Mouse (Mus musculus): ENCODE results near the gene Timm23. TPM values are rescaled to one million over a fixed set of nuclear protein-coding genes. Genes with fewer than 3 reads are reported as not detected.
"Not testable (repeated sequence)": the region's sequence is repeated elsewhere in the genome, so short reads cannot be mapped to it uniquely, and the experiment has no call there.

Timm23 gene
- total RNA-seq, 1 experiment from 2014 or later = 260 TPM

DNA sequence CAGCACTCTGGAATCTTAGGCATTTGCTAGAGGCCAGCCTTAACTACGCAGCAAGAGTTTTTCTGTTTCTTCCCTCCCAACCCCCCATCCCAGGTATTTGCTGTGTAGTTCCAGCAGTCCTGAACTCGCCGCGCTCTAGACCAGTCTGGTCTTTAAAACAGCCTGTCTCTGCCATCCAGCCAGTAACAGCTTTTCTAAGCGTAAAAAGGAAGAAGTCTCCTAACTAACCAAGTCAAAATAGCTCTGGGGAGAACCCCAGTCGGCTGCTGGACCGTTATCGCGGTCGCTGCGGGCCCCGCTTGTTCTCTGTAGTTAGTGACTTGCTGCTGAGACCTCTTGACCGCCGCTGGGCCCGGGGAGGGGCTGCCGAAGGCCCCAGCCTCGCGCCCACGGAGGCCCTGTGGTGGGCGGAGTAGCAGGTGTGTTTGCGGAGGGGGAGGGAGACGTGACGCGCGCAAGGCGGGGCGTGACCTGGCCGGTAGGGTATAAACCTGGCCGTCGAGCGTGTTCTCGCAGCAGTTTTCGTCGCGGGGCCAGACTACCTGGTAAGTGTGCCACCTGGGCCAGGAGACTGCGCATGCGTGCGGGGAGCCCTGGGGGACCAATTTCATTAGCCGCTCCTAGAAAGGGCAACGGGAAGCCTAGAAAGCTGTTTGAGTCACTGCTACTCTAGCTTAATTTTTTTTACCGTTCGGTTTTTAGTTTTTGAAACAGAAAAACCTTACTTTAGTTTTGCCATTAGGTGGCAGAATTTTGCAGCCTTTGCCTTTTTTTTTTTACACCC, 36.2 kb downstream of the Timm23 start:
- peak; percentile 87 for DNase-seq

DNA sequence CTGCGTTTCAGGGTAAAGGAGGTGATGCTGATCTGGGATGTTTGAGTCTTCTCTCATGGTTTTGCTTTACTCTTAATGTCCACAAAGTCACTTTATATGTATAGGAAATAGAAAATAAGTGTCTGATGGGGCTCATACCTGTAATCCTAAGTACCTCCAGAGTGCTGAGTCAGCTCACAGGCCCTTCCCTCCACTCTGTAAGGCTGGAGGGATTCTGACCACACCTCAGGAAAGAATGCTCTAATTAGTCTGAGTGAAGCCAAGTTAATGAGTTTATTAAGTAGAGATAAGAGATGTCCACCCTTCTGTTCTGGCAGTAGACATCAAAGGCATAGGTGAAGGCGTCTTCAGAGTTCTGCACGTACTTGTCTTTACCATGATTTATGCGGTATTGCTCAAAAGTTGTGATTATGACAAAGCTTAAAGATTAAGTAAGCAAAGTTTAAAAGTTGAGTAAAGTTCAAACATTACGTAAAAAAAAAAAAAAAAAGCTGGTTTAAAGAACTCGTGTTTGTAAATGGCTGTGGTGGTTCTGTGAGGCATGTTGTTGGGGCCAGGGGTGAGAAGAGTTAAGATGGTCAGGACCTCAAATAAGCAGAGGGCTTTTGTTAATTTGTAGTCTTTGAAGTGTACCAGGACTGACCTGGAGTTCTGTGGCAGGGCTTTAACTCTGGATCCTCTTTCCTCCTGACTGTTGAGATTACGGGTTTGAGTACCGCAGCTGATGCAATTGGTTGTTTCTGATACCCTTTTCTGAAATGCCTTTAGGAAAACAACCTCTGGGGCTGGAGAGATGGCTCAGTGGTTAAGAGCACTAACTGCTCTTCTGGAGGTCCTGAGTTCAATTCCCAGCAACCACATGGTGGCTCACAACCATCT, 37.3 kb downstream of the Timm23 start:
- no peak for DNase-seq

DNA sequence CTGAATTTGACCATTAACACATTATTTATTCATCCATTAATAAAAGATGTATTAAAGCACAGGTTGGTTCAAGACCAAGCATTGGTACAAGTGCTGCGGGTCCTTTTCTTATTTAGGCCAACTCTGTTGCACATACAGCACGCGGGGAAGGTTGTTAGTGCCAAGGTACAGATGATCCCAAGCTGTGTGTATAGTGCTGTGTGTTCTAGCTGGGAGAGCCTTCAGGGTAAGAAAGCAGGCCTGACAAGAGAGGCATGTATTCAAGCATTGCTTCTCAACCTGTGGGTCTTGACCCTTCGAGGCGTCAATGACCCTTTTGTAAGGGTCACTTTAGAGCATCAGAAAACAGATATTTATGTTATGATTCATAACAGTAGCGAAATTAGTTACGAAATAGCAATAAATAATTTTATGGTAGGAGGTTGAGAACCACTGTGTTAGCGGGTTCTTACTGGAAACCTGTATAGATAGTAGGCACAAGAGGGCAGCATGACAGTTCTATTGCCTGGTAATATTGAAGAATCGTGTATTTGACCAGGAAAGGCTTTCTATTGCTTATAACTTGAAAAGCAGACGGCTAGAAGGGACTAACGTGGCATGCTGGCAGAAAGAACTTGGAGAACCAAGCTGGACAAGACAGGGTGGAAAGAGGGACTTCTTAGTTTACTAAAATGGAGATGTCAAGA, 38.4 kb downstream of the Timm23 start:
- no peak for DNase-seq

DNA sequence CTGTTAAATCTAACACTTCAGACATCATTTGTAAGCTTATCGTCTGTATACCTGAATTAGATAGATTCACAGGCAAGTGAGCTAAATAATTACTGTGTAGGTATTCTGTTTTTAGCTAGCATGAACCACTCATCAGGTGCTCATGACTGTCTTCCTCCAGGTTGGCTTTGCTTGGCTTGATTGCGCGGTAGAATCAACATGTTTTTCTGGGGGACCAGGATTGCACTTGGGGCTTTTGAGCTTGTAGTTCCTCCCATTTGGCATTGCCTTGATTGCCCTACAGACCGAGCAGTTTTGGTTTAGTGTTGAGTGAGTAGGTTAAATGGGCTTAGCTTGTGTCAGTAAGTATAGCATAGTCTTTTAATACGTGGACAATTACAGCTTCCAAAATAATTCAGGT, 39.5 kb downstream of the Timm23 start:
- no peak for DNase-seq

DNA sequence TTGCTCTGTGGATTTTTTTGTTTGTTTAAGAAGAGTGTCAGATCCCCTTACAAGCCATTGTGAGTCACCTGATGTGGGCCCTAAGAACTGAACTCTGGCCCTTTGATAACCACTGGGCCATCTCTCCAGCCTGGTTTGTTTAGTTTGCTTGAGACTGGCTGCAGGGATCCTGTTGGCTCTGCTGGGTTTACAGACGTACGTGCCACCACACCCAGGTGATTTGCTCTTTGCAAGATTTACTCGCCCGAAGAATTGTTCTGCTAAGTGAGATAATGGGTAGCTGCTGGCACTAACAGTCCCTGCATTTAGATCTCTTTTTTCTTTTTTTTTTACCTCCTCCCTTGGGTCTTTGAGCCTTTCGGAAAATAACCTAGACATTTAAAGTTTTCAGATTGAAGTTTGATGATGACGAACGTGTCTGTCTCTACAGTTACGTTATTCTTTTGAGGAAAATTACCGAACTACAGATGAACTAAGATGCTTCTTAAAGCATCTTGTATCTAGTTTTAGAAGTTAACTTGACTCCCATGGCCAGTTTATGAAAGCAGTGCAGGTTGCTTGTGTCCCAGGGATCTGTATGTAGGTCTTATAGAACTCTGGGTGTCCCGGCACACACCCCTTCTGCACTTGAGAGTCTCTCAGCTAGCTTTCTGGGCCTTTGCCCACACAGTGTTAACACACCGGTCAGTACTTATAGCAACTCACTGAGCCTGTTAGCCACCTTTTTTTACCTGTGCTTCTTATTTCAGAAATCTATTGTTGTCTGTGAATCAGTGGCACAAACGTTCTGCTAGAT, 40.4 kb downstream of the Timm23 start:
- DNase-seq = no peak

DNA sequence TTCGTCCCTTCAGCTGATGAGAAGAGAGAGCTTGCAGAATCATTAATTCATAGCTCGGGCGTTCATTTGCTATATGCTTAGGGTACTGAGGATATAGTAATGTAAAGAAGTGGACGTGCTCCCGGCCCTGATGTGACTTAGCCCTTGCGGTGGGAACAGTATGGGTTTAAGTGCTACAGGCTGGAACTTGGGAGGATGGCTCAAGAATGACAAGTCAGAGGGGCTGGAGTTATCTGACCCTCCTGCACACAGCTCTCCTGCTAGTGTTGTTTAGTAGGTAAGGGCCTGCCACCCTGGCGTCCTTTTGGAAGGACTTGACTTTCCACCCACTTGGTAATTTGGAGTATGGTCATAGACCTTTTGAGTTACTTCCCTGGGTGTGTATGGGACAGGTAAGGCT, 41.1 kb downstream of the Timm23 start:
- DNase-seq = no peak

DNA sequence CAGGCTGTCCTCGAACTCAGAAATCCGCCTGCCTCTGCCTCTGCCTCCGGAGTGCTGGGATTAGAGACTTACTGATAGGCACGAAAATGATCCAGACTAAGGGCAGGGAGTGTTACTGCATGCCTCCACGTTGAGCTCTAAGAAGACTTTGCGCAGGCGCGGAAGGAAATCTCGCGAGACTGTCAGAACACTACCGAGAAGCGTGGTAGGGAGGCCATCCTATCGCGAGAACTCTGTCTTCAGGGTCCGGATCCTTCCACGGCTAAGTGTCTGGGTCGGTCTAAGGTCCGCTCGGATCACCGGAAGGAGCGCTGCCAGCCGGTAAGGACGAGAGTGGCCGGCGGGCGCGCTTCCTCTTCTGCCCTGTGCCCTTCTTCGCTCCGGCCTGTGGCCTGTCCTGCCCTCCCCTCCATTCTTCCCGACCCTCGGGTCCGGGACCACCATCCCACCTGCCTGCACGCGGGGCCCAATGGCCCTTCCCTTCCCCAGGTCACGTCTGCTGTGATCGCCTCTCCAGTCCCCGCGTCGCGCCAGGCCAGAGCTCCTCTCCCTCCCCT, 41.9 kb downstream of the Timm23 start, which contains the start of gene Ncoa4:
Gene Ncoa4 (plus strand): TSS at position 176 of the 557 bp plus-strand sequence.
- DNase-seq = peak; percentile 99

DNA sequence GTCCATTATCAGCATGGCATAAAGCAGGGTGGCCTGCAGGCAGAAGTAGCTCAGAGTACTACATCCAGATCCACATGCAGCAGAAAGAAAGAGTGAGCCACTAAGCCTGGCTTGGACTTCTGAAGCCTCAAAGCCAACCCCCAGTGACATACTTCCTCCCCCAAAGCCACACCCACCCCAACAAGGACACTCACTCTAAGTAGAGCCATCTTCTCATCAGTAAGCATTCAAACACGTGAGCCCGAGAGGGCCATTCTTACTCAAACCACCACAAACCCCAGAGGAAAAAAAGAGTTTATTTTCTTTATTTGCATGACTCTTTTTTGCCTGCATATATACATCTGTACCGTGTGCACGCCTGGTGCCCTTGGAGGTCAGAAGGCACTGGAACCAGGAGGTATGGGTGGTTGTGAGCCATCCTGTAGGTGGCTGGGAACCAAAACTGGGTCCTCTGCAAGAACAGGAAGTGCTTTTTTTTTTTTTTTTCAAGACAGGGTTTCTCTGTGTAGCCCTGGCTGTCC, 42.5 kb downstream of the Timm23 start:
- DNase-seq = peak; percentile 51

DNA sequence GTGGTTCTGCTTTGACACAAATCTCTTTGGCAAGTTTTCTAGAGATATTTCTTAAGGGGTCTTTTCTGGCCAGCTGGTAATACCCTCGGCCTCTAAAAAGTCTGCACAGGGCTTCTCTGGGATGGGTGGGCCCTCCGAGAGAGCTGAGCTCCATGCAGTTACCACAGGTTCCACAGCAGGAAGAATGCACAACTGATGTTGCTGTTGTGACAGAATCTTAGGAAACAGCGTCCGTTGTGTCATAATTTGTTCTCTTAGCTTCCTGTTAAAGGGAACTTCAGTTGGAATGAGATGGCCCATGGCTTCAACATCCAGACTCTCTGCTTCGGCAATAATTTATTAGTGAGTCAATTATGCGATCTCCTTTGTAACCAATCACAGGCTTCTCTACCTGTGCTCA, 46.9 kb downstream of the Timm23 start:
- DNase-seq = no peak

DNA sequence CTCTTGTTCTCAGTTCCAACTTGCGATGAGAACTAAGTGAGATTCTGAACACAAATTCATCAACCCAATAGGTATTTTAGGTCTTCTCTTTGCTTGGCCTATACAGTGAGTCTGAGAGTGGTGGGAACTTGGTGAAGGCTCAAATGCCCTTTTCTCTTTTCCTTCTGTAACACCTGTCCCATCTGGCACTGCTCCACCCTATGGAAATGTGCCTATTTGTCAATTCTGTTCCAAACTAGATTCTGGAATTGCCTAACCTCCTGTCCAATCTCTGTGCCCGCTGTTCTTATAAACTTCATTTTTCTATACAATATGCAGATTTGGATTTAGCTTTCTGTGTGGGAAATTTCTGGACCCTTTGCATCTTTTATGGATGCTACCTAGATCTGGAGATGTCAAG, 48.5 kb downstream of the Timm23 start:
- peak; percentile 53 for DNase-seq

DNA sequence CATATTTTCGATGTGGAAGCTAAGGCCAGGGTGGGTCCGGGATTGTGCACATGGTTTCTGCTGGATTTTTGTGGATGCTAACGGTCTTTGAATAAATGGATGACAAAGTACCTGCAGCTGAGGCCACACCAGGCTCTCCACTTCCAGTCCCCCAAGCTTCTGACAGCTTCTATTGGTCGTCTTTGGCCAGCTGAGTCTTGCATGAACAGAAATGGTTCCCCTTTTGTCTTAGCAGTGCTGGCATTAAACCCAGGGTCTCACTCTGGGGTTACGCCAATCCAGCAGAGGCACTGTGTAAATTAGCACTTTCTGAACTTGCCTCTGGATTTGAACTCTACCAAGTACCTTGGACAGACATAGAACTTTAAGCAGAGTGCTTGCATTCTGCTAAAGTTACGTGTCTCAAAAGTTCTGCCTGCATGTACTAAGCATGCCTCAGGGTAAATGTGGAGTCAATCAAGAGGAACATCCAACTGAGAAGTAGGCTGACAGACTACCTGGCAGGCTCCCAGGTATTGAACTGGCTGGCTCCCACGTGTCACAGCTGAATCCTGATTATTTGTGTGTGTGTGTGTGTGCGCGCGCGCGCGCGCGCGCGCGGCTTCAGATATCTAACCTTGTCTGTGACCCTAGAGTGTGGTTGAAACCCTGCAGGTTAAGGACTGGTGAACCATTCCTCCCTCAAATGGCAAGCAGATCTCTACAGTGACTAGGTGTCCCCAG, 49.3 kb downstream of the Timm23 start:
- no peak for DNase-seq

DNA sequence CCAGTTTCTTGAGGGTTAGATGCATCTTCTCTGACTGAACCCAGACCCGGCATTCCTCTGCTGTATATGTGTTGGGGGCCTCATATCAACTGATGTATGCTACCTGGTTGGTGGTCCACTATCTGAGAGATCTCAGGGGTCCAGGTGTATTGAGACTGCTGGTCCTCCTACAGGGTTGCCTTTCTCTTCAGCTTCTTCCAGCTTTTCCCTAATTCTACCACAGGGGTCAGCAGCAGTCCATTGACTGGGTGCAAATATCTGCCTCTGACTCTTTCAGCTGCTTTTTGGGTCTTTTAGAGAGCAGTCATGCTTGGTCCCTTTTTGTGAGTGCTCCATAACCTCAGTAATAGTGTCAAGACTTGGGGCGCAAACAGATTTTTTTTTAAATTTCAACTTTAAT, 50.8 kb downstream of the Timm23 start:
- no peak for DNase-seq

DNA sequence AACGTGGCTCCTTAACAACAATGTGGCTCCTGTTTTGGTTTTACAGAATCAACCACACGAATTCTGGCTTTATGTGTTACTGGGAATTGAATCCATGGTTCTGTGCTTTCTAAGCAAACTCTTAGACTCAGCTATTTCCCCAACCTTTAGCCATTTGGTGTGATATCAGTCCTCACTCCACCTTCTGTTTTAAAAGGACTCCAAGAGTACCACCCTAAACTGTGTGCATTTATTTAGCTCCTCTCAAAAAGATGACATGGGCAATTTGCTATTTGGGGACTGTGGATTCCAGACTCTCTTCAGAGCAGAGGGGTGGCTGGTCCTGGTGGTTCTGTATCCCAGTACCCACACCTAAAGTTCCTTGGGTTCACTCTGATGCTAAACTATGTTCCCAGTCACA, 55.1 kb downstream of the Timm23 start:
- DNase-seq = no peak

DNA sequence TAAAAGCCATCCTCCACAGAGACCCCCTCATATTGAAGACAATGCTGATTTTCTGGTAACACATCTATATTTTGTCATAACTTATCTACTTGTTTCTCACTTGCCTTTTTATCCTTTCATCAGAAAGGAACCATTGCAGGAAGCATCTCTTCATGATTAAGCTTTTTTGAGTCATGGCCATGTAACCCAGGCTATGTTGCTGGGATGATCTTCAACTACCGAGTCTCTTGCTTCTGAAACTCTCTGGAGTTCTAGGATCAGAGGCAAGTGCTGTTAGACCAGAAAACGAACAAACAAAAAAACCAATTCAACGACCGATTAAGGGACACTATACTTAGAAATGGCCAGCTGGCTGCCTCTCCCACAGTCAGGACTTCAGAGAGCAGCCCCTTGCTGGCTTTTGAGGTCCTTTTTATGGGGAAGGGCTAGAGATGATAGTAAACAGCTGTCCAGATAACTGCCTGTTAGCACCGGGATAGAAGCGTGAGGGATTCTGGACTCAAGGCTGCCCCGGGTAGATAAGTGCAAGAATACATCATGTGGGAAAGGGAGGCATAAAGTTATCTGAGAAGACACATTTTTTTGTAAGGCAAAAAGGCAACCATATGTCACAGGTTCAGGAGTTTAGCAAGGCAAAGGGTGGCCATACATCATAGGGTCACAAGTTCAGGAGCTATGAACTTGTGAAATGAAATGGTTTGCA, 55.7 kb downstream of the Timm23 start:
- no peak for DNase-seq

DNA sequence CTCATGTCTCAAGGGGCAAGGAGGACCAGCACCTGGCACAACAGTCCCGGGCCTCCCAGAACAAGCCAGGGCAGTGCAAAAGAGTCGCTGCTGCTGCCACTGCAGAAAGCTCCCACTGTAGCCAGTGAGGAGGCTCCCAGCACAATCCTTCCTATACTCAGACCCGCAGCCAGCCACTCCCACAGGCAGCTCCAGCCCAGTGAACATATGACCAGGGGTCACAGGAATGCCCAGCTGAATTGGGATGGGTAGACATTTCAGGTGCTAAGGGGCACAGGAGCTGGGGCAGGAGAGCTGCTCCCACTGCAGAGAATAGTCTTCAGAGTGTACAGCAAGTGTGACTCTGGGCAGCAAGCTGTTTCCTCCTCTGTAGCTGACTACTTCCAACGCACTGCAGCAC, 56.3 kb downstream of the Timm23 start:
- no peak for DNase-seq

DNA sequence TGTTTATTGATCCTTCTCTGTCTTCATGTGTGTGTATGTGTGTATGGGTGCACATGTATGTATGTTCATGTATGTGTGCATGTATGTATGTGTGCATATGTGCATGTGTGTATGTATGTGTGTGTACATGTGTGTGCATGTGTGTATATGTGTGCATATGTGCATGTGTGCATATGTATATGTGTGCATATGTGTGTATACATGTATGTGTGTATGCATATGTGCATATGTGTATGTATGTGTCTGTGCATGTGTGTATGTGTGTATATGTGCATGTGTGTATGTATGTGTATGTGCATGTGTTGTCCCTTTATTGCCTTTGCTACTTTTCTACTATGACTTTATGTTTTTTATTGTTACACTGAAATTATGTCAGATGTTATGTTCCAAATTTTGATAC, 57.0 kb downstream of the Timm23 start:
- no peak for DNase-seq

DNA sequence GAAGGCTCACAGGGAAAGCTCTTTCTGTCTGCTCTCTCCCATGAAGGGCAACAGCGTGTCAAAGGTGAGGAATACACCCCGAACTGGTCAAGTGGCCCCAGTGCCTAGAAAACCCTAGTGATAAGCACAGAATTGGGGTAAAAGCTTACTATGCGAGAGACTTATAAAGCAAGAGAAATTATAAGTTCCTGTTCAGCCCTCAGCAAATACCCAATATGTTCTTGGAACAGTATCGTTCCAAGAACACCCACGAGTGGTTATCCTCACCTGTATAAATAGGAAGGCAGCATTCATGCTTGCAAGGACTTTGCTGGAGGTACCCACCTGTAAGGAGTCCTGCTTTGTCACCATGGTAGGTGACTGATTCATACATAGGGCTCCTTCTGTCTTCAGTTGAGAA, 60.0 kb downstream of the Timm23 start, which contains the start of gene Msmb:
Gene Msmb (plus strand): TSS at position 301 of the 400 bp plus-strand sequence.
- no peak for DNase-seq

DNA sequence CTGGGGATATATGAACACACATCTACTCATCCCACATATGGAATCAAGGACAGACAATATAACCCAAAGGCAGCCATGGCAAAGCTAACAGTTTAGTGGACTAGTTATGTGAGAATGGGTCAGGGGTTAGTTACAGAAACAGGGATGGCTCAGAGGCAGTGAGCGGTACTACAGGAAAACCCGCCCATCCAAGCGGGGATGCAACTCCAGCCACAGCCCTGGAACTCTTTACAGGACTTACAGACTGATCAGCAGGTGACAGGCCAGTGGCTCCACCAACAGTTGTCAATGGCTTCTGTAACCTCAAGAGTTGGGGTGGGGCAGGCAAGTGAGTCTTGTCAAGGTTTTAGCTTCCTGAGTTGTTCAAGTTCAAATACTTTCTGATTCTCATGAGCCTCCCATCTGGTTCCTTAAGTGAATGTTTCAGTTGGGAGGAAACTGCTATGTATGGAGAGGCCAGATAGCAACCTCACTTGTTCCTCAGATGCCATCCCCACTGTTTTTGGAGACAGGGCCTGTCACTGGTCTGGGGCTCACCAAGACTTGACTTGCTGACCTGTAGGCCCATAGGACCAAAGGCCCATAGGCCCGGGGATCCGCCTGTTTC, 61.2 kb downstream of the Timm23 start:
- no peak for DNase-seq

DNA sequence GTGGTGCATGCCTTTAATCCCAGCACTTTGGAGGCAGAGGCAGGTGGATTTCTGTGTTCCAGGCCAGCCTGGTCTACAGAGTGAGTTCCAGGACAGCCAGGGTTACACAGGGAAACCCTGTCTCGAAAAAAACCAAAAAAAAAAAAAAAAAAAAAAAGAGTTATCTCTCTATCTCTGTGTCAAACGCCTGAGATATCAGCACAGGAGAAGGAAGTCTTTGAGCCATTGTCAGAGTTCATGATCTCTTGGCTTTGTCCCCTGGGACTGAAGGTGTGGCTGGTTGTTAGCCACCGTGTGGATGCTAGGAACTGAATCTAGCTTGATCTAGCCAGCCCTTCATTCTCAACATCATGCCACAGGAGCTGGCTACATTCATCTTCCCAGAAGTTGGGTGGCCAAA, 65.2 kb downstream of the Timm23 start:
- not testable (repeated sequence) for DNase-seq

DNA sequence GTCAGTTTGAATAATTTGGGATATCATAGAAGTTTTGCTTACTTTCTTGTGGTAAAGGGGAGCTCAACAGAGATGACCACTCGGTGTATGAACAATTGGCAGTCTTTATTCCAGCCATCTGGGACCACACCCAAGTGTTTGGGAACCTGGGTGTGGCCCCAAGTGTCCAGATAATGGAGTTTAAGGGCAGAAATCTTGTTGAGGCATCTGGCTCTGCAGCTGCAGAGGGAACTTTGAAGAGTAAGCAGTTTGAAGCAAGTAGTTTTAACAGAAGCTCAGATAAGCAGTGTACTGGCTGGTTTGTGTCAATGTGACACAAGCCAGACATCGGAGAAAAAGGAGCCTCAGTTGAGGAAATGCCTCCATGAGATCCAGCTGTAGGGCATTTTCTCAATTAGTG, 67.4 kb downstream of the Timm23 start:
- no peak for DNase-seq
